Mouse (Mus musculus): ENCODE results near the gene Olfr348.

Gene Olfr348

DNA sequence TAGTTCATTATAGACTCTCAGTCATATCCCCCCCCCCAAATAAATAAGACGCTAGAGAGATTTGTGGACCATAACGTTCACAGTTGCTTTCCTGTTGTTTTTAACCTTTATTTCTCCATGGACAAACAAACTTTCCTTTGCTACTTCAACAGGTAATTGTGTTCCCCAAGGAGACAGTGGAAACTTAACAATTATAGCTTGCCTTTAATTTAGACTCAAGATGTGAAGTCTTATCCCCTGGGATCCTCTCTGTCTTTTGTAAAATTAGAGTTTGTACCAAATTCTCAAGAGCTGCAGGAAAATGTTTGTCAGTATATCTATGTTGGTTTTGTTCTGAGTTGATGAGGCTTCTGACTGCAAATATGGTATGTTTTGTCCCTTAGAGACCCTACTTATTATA is at the start of gene Olfr348:
TSS of gene Olfr348 (plus strand) at position 301 of the 400 bp plus-strand sequence.
- DNase-seq (ENCODE audit: low spot score in 2 of 2): no peak

- DNase-seq (ENCODE audit: low spot score in 2 of 2): no peak
Observed at GRCm38 (mm10) chr2:36736226-36736625, 47.9 kb upstream of the Olfr348 start.

DNA sequence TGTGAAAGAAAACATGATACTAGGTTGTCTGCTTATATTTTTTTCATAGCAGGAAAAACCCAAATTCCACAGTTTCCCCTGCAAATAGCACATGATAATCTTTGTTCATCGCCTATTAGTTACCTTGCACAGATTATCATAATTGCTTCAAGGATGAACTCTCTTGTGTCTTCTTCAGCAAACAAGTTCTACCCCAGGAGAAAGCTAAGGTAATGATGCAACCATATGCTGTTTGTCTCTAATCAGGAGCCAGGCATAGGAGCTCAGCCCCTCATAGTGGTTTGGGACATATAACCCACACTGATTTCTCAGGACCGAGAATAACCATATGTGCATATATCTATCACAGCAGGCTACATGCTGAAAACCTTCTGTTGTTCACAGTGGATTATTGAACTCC is 6.2 kb downstream of the Olfr348 start, which contains the start of gene Olfr50:
TSS of gene Olfr50 (plus strand) at position 301 of the 400 bp plus-strand sequence.
- DNase-seq (ENCODE audit: low spot score in 2 of 2): no peak

GRCm38 (mm10) chr2:36816932-36817331 is 32.9 kb downstream of the Olfr348 start, which contains the start of gene Olfr3:
Gene Olfr3, minus strand, starts transcription at chr2:36817032.
- DNase-seq (ENCODE audit: low spot score in 2 of 2): no peak

Measured in cerebellum, postnatal 4 days (tissue).